Mouse (Mus musculus): ENCODE measurements around the gene Tmem151a. TPM values are rescaled to one million over a fixed set of nuclear protein-coding genes. Genes with fewer than 3 reads are reported as not detected.

Tmem151a gene
- total and polyA plus RNA-seq, 3 experiments: not detected

DNA sequence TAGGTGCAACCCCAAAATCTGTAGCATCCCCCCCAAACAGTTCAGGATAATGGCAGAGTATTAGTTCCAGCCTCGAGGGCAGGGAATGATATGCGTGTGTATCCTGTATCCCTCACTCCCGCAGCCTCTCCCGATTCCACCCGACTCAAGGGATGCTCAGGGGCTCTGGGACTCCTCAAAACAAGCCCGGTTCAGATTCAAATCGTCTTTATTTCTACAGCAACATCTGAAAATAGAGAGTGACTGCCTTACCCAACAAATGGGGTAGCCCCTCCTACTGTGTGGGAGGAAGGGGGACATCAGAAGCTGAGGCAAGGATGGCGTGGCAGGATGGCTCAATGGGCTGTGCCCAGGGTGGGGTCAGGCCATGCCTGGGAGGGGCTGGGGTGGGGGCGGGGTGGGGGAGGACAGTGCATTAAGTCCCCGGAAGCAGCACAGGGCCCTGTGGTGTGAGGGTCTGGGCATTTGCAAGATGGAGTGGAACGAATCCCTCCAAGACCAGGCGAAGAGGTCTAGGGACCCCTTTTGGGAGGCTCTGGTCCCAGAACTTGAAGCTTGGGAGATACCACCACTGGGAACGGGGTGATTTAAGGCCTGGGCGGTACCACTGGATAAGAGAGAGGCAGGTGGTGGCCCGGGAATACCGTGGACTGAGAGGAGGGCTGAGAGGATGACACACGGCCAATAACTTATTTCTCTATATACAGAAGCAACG, 22.4 kb upstream of the Tmem151a start:
- TF ChIP-seq E2F4 (IDR thresholded peaks at IDR 0.05; ENCODE audit: insufficient replicate concordance, low read depth, low read length): no peak
- TF ChIP-seq TCF12 (IDR thresholded peaks at IDR 0.05; ENCODE audit: low read depth, low read length): no peak
- no peak for TF ChIP-seq POLR2AphosphoS2 (IDR thresholded peaks at IDR 0.05; ENCODE audit: low read depth, low read length)
- no peak for TF ChIP-seq SMC3 (IDR thresholded peaks at IDR 0.05; ENCODE audit: low read depth, low read length)
- no peak for TF ChIP-seq RCOR1 (conservative IDR thresholded peaks at IDR 0.05; ENCODE audit: low read depth, low read length)
- no peak for TF ChIP-seq ETS1 (conservative IDR thresholded peaks at IDR 0.05; ENCODE audit: low read depth, low read length)
- no peak for TF ChIP-seq GABPA (IDR thresholded peaks at IDR 0.05; ENCODE audit: insufficient replicate concordance, low read depth, low read length)
- TF ChIP-seq ZC3H11A (IDR thresholded peaks at IDR 0.05; ENCODE audit: low read depth, low read length): no peak
- TF ChIP-seq CTCF (conservative IDR thresholded peaks at IDR 0.05 in 1 of 2, IDR thresholded peaks at IDR 0.05 in 1 of 2; ENCODE audit: low read depth in 2 of 2, low read length in 2 of 2): no peak
- Histone ChIP-seq H3K4me3 (replicated peaks in 1 of 3; ENCODE audit: low read depth in 2 of 3, low read length in 2 of 3, poor library complexity in 1 of 3) (peak overlapping the region in 2 of 3 experiments; percentile 52 to 81), H3K27me3 (replicated peaks) (no peaks in the 10 kb centered on the region), H3K79me2 (replicated peaks; ENCODE audit: control insufficient read depth, extremely low read depth, insufficient read depth, poor library complexity, severe bottlenecking) (peaks cover 5% of the 10 kb centered on the region; the same call in 1 of the 2 replicates), H3K27ac (ENCODE audit: insufficient read depth, low read depth) (no peak overlapping the region), H3K9me3 (replicated peaks; ENCODE audit: low read length) (no peaks in the 10 kb centered on the region), H3K36me3 (replicated peaks in 1 of 2; ENCODE audit: control insufficient read depth in 1 of 2, insufficient read depth in 1 of 2, low read length in 1 of 2) (peaks cover 41 to 71% of the 10 kb centered on the region in 2 experiments), H3K4me1 (ENCODE audit: control insufficient read depth in 1 of 2, insufficient read depth in 2 of 2) (peaks cover 6 to 22% of the 10 kb centered on the region in 2 experiments; a peak in 3 of 4 replicates), H3K4me2 (ENCODE audit: insufficient read depth, low read depth, poor library complexity, severe bottlenecking) (peak overlapping the region; percentile 58), H3K9ac (ENCODE audit: insufficient read depth, low read depth) (peak overlapping the region; percentile 59)
- in situ Hi-C loops (cut with MboI; ENCODE audit: low pct_ligation_motif_present, low pct_unique_long_range_greater_than_20kb, low sequenced_read_pairs) (no loop called here), dilution Hi-C loops (cut with MboI; ENCODE audit: extremely low pct_ligation_motif_present, extremely low pct_unique_long_range_greater_than_20kb, low sequenced_read_pairs) (no loop called here)
- no peak for DNase-seq (ENCODE audit: extremely low read depth)

DNA sequence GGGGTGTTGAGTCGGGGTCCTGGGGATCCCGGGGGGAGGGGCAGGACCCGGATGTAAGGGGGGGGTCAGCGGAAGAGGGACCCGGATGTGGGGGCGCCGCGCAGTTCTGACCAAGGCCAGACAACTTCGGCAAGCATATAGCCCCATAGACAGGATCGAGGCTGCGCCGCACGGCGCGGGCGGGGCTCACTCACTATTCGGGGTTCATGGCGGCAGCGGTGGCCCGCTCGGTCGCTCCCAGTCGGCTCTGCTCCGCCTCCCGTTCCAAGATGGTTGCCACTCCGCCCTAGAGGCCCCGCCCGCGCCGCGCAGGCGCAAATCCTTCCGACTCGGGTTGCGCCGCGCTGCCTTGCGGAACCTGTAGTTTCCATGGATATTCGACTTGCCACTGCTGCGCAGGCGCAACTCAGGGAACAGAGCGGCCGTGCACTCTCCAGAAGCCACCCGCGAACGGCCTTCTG, 21.4 kb upstream of the Tmem151a start, which contains the start of gene Rab1b:
TSS of gene Rab1b (minus strand) at position 342 of the 461 bp plus-strand sequence.
- in situ Hi-C loops (cut with MboI; ENCODE audit: low pct_ligation_motif_present, low pct_unique_long_range_greater_than_20kb, low sequenced_read_pairs): no loop called here
- Histone ChIP-seq H3K4me2 (ENCODE audit: insufficient read depth, low read depth, poor library complexity, severe bottlenecking) (peak within 1 kb of the TSS; percentile 88), H3K79me2 (replicated peaks; ENCODE audit: control insufficient read depth, extremely low read depth, insufficient read depth, poor library complexity, severe bottlenecking) (peaks cover 5% of the 10 kb centered on the region; the same call in 1 of the 2 replicates), H3K4me3 (replicated peaks in 1 of 3; ENCODE audit: low read depth in 2 of 3, low read length in 2 of 3, poor library complexity in 1 of 3) (peak within 1 kb of the TSS; percentile 78 to 85 (median 81)), H3K9ac (ENCODE audit: insufficient read depth, low read depth) (peak within 1 kb of the TSS; percentile 84), H3K36me3 (replicated peaks in 1 of 2; ENCODE audit: control insufficient read depth in 1 of 2, insufficient read depth in 1 of 2, low read length in 1 of 2) (peaks cover 46 to 73% of the 10 kb centered on the region in 2 experiments), H3K9me3 (replicated peaks; ENCODE audit: low read length) (no peaks in the 10 kb centered on the region), H3K27me3 (replicated peaks) (no peaks in the 10 kb centered on the region), H3K27ac (ENCODE audit: insufficient read depth, low read depth) (no peak within 1 kb of the TSS; the same call in 1 of the 2 replicates), H3K4me1 (ENCODE audit: control insufficient read depth in 1 of 2, insufficient read depth in 2 of 2) (peaks cover 6 to 22% of the 10 kb centered on the region in 2 experiments; a peak in 3 of 4 replicates)
- peak; percentile 97 for DNase-seq (ENCODE audit: extremely low read depth)
- peak; percentile 21; the same call in 1 of the 2 replicates for TF ChIP-seq GABPA (IDR thresholded peaks at IDR 0.05; ENCODE audit: insufficient replicate concordance, low read depth, low read length)
- TF ChIP-seq NELFE (IDR thresholded peaks at IDR 0.05; ENCODE audit: low read depth, low read length): peak; percentile 80
- TF ChIP-seq ETS1 (conservative IDR thresholded peaks at IDR 0.05; ENCODE audit: low read depth, low read length): no peak
- TF ChIP-seq ZMIZ1 (IDR thresholded peaks at IDR 0.05; ENCODE audit: low read depth, low read length): no peak
- peak; percentile 79 for TF ChIP-seq POLR2A (IDR thresholded peaks at IDR 0.05; ENCODE audit: low read depth, low read length)
- TF ChIP-seq MAZ (IDR thresholded peaks at IDR 0.05; ENCODE audit: low read depth, low read length): peak; percentile 95
- no peak for TF ChIP-seq PAX5 (IDR thresholded peaks at IDR 0.05; ENCODE audit: low read length)
- TF ChIP-seq ZC3H11A (IDR thresholded peaks at IDR 0.05; ENCODE audit: low read depth, low read length): no peak
- 0 out of 2 replicates have a peak, but pooled peaks have one; percentile 10 for TF ChIP-seq SIN3A (IDR thresholded peaks at IDR 0.05; ENCODE audit: low read length)
- peak; percentile 76 for TF ChIP-seq ELF1 (IDR thresholded peaks at IDR 0.05; ENCODE audit: low read depth, low read length)
- TF ChIP-seq ZKSCAN1 (IDR thresholded peaks at IDR 0.05; ENCODE audit: borderline replicate concordance, low read depth, low read length): no peak
- 0 out of 2 replicates have a peak, but pooled peaks have one; percentile 36 for TF ChIP-seq POLR2AphosphoS2 (IDR thresholded peaks at IDR 0.05; ENCODE audit: low read depth, low read length)
- TF ChIP-seq HCFC1 (IDR thresholded peaks at IDR 0.05; ENCODE audit: low read depth, low read length): peak; percentile 96
- TF ChIP-seq ZNF384 (IDR thresholded peaks at IDR 0.05; ENCODE audit: low read depth, low read length): no peak
- TF ChIP-seq IRF4 (IDR thresholded peaks at IDR 0.05; ENCODE audit: low read depth, low read length): peak; percentile 4; the same call in 1 of the 2 replicates
- TF ChIP-seq NRF1 (IDR thresholded peaks at IDR 0.05; ENCODE audit: low read depth, low read length): peak; percentile 98
- TF ChIP-seq KAT2A (IDR thresholded peaks at IDR 0.05; ENCODE audit: insufficient replicate concordance, low read length): peak; percentile 88; the same call in 1 of the 2 replicates
- no peak for TF ChIP-seq MAX (IDR thresholded peaks at IDR 0.05; ENCODE audit: low read length)
- TF ChIP-seq SMC3 (IDR thresholded peaks at IDR 0.05; ENCODE audit: low read depth, low read length): no peak
- peak; percentile 56; the same call in 1 of the 2 replicates for TF ChIP-seq CHD2 (IDR thresholded peaks at IDR 0.05; ENCODE audit: low read length)
- dilution Hi-C loops (cut with MboI; ENCODE audit: extremely low pct_ligation_motif_present, extremely low pct_unique_long_range_greater_than_20kb, low sequenced_read_pairs): no loop called here
